Mouse (Mus musculus) skeletal muscle tissue, postnatal 0 days (tissue): ENCODE results near the gene Itpa. TPM values are rescaled to one million over a fixed set of nuclear protein-coding genes. Genes with fewer than 3 reads are reported as not detected.

Experiments
- polyA plus RNA-seq: library from polyadenylated mRNA; unstranded; fragments of >200 nt; fragmentation: Nextera tagmentation; extraction: Ambion mirVana; gene quantifications from 2 replicates; pipeline ENCODE4 v1.2.1, GENCODE M21; 2015

Itpa gene
- polyA plus RNA-seq = 42.9 and 49.6 TPM in 2 replicates

DNA sequence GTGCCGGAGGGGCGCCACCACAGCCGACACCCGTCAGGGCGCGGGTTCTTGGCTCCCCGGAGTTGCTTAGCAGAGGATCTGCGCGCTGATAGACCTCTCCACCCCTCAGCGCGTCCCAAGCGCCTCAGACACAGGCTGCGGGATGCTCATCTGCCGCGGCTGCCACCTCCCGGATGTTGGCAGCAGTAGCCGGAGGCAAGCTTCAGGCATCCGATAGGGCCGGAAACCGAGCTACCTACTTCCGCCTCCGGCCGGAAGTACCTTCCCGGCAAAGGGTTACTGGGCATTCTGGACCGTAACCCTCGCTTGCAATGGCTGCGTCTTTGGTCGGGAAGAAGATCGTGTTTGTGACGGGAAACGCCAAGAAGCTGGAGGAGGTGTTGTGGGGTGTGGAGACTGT is at the start of gene Itpa:
Gene Itpa (plus strand): TSS at position 52 of the 400 bp plus-strand sequence.

DNA sequence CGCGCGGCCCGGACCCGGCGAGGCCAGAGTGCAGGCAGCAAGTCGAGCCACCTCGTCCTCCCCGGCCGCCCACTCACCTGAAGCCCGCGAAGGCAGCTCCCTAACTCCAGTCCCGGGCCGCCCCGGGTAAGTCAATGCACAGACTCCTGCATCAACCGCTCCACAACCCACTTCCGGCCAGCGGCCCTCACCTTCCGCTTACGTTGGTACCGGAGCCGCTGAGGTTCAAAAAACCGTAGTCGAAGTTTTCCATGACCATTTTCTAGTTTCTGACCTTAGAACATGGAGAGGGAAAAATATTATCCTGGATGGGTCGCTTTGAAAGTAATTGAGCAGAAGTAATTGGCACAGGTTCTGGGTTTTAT is 37.6 kb upstream of the Itpa start, which contains the start of the genes Fastkd5 and Ubox5:
Gene Fastkd5 (minus strand): TSS at position 189 of the 365 bp plus-strand sequence.
Gene Ubox5 (minus strand): TSS at position 200 of the 365 bp plus-strand sequence.

DNA sequence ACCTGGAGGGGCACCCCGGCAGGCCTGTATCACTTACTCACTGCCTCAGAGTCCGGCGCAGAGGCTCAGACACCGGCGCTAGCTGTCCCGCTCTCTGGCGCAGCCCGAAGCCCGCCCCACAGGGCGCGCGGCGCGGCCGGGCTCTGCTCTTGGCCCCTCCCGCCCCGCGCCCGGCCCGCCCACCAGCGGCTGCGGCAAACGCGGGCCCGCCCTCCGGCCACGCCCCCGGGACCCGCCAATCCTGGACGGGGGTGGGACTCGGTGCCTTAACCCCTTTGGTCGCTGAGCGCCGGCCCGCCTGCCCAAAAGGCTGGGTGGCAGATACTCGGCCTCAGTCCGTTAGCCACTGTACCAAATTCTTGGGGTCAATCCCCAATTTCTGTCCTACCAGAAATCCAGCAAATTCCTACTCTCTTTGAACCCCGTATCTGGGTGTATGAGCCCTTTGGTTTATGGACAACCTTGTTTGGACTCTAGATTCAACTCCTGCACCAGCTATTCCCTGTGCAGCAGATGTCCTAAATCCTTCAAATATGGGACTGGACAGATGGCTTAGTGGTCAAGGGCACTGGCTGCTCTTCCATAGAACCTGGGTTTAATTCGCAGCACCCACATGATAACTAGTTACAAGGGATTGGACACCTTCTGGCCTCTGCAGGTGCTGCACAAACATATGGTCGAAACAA is 24.6 kb upstream of the Itpa start, which contains the start of gene Lzts3:
Gene Lzts3 (minus strand): TSS at position 120 of the 686 bp plus-strand sequence.

DNA sequence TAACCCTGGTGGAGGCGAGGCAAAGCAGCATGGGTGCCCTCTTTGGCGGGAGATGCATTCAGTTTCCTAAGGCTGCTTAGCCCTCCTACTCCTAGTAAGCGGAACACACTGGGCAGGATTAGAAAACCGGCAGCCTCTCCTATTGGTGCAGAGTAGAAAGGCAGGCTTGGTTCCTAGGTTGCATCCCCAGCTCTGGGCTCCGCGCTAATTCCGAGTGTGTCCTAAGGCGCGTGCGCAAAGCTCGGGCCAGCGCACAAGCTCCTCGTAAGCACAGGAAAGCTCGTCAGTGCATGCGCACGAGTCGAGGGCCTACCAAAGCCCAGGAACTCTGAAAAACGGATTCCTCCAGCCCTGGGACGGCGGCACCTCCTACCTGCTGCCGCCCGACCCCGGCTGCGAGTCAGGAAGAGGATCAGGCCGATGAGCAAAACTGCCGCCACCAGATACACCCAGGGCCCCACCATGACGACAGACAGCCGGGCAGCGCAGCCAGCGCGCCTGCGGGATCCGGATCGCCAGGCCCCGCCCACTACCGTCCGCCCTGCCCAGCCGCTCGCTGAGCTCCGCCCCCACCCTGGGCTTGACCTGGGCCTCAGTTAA is 3.2 kb upstream of the Itpa start, which contains the start of gene Ddrgk1:
Gene Ddrgk1 (minus strand): TSS at position 558 of the 600 bp plus-strand sequence.

DNA sequence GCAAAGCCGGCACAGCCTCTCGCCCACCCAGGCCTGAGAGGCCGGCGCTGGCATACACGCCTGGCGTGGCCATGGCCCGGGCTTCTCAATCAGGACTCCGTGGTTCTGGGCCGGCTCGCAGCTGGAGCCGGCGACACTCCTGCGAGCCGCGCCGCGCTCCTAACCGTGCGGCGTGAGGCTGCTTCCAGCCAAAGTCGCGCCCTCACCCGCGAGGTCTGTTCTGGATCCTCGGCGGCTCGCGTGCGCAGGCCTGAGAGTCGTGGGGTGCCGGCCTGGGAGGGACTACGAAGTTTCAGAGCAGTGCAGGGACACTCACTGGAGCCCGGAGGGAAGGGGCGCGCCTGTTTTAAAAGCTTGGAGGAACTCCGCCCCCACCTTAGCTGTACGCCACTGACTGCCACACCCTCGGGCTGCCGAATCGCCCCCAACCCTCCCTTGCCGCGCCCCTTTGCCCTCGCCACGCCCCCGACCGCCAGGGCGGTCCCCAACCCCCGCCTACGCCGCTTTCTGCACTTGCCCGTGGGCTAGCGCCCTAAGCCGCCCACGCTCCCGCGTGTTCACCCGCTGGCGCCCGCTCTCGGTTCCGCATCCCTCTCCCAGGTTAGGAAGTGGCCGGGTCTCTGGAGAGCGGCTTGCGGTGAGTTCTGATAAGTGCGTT is 29.9 kb downstream of the Itpa start, which contains the start of gene Slc4a11:
Gene Slc4a11 (minus strand): TSS at position 367 of the 658 bp plus-strand sequence.

Other genes with a start within 250 kb of the Itpa start
- gene Vps16, start 243.3 kb upstream of the Itpa start, polyA plus RNA-seq = 24.9 and 25.7 TPM in 2 replicates
- 6.0 and 7.4 TPM in 2 replicates for gene Pced1a, start 242.9 kb upstream of the Itpa start, polyA plus RNA-seq
- gene Ptpra, start 217.3 kb upstream of the Itpa start, polyA plus RNA-seq = 35.2 and 35.9 TPM in 2 replicates
- gene Mrps26, start 103.9 kb upstream of the Itpa start, polyA plus RNA-seq = 68.5 and 76.0 TPM in 2 replicates
- gene Oxt, start 91.4 kb upstream of the Itpa start, polyA plus RNA-seq = not detected in 2 replicates
- not detected in 2 replicates for gene Avp, start 85.1 kb upstream of the Itpa start, polyA plus RNA-seq
- 6.9 and 7.2 TPM in 2 replicates for gene Fastkd5, start 37.6 kb upstream of the Itpa start, polyA plus RNA-seq
- gene Ubox5, start 37.6 kb upstream of the Itpa start, polyA plus RNA-seq = 5.2 TPM in 2 replicates
- gene Lzts3, start 24.8 kb upstream of the Itpa start, polyA plus RNA-seq = 1.3 and 1.4 TPM in 2 replicates
- 66.1 and 77.7 TPM in 2 replicates for gene Ddrgk1, start 3.0 kb upstream of the Itpa start, polyA plus RNA-seq
- gene Slc4a11, start 29.9 kb downstream of the Itpa start, polyA plus RNA-seq = 0.09 and 0.33 TPM in 2 replicates
- gene 4930402H24Rik, start 238.8 kb downstream of the Itpa start, polyA plus RNA-seq = 12.2 and 12.5 TPM in 2 replicates
- gene Atrn, start 238.9 kb downstream of the Itpa start, polyA plus RNA-seq = 3.2 and 3.4 TPM in 2 replicates